Mouse (Mus musculus): ENCODE data around the gene Sat2. TPM values are rescaled to one million over a fixed set of nuclear protein-coding genes. Genes with fewer than 3 reads are reported as not detected.
A peak's percentile ranks its signal among the peaks of the same experiment; 100 is the strongest.

Gene Sat2
- polyA plus RNA-seq, 1 experiment: 3.8 TPM

GRCm38 (mm10) chr11:69601768-69602167, 20.1 kb upstream of the Sat2 start:
- TF ChIP-seq MAX (IDR thresholded peaks at IDR 0.05) (no peak), CEBPB (IDR thresholded peaks at IDR 0.05; ENCODE audit: low read depth) (no peak), MYOG (IDR thresholded peaks at IDR 0.05; ENCODE audit: control insufficient read depth, extremely low read depth, insufficient read length) (no peak), FOSL1 (IDR thresholded peaks at IDR 0.05; ENCODE audit: insufficient read depth, low read length, poor library complexity, severe bottlenecking) (no peak), MYOD1 (IDR thresholded peaks at IDR 0.05; ENCODE audit: control insufficient read depth, insufficient read length, low read depth) (no peak), CTCF (IDR thresholded peaks at IDR 0.05; ENCODE audit: control insufficient read depth, insufficient read depth, insufficient read length) (no peak)
- H3K79me3 ChIP-seq (ENCODE audit: low read depth): no peaks in the 10 kb centered on the region
- H3K27me3 ChIP-seq (ENCODE audit: control insufficient read depth, insufficient read depth, insufficient read length): peaks cover 25% of the 10 kb centered on the region
- H3K36me3 ChIP-seq (ENCODE audit: control insufficient read depth, insufficient read depth): no peaks in the 10 kb centered on the region
- no peak overlapping the region for H3K4me3 ChIP-seq (ENCODE audit: insufficient read depth, poor library complexity, severe bottlenecking)
- H3ac ChIP-seq (ENCODE audit: control insufficient read depth, insufficient read length, low read depth): no peak overlapping the region
- H3K79me2 ChIP-seq (ENCODE audit: control insufficient read depth, insufficient read depth): no peaks in the 10 kb centered on the region

- no peaks in the 10 kb centered on the region for H3K36me3 ChIP-seq (ENCODE audit: control insufficient read depth, insufficient read depth)
- no peak overlapping the region for H3ac ChIP-seq (ENCODE audit: control insufficient read depth, insufficient read length, low read depth)
- H3K79me2 ChIP-seq (ENCODE audit: control insufficient read depth, insufficient read depth): no peaks in the 10 kb centered on the region
- H3K27me3 ChIP-seq (ENCODE audit: control insufficient read depth, insufficient read depth, insufficient read length): peaks cover 25% of the 10 kb centered on the region
- TF ChIP-seq FOSL1 (IDR thresholded peaks at IDR 0.05; ENCODE audit: insufficient read depth, low read length, poor library complexity, severe bottlenecking) (no peak), CEBPB (IDR thresholded peaks at IDR 0.05; ENCODE audit: low read depth) (no peak), MYOG (IDR thresholded peaks at IDR 0.05; ENCODE audit: control insufficient read depth, extremely low read depth, insufficient read length) (no peak), CTCF (IDR thresholded peaks at IDR 0.05; ENCODE audit: control insufficient read depth, insufficient read depth, insufficient read length) (no peak), MYOD1 (IDR thresholded peaks at IDR 0.05; ENCODE audit: control insufficient read depth, insufficient read length, low read depth) (no peak), MAX (IDR thresholded peaks at IDR 0.05) (no peak), USF1 (IDR thresholded peaks at IDR 0.05; ENCODE audit: low read depth) (no peak)
- no peaks in the 10 kb centered on the region for H3K79me3 ChIP-seq (ENCODE audit: low read depth)
- no peak overlapping the region for H3K4me3 ChIP-seq (ENCODE audit: insufficient read depth, poor library complexity, severe bottlenecking)
These were observed 18.3 kb upstream of the Sat2 start for GRCm38 (mm10) chr11:69603516-69603915.

GRCm38 (mm10) chr11:69604347-69604746, 17.5 kb upstream of the Sat2 start:
- Histone ChIP-seq H3K79me3 (ENCODE audit: low read depth) (no peaks in the 10 kb centered on the region), H3K4me3 (ENCODE audit: insufficient read depth, poor library complexity, severe bottlenecking) (no peak overlapping the region), H3ac (ENCODE audit: control insufficient read depth, insufficient read length, low read depth) (no peak overlapping the region), H3K36me3 (ENCODE audit: control insufficient read depth, insufficient read depth) (no peaks in the 10 kb centered on the region), H3K27me3 (ENCODE audit: control insufficient read depth, insufficient read depth, insufficient read length) (peaks cover 25% of the 10 kb centered on the region), H3K79me2 (ENCODE audit: control insufficient read depth, insufficient read depth) (no peaks in the 10 kb centered on the region)
- TF ChIP-seq USF1 (IDR thresholded peaks at IDR 0.05; ENCODE audit: low read depth) (no peak), MYOD1 (IDR thresholded peaks at IDR 0.05; ENCODE audit: control insufficient read depth, insufficient read length, low read depth) (no peak), MAX (IDR thresholded peaks at IDR 0.05) (no peak), CEBPB (IDR thresholded peaks at IDR 0.05; ENCODE audit: low read depth) (no peak), MYOG (IDR thresholded peaks at IDR 0.05; ENCODE audit: control insufficient read depth, extremely low read depth, insufficient read length) (no peak), FOSL1 (IDR thresholded peaks at IDR 0.05; ENCODE audit: insufficient read depth, low read length, poor library complexity, severe bottlenecking) (no peak), CTCF (IDR thresholded peaks at IDR 0.05; ENCODE audit: control insufficient read depth, insufficient read depth, insufficient read length) (no peak)

GRCm38 (mm10) chr11:69604795-69605664, 16.8 kb upstream of the Sat2 start:
- Histone ChIP-seq H3K36me3 (ENCODE audit: control insufficient read depth, insufficient read depth) (no peaks in the 10 kb centered on the region), H3ac (ENCODE audit: control insufficient read depth, insufficient read length, low read depth) (peak overlapping the region; percentile 63), H3K27me3 (ENCODE audit: control insufficient read depth, insufficient read depth, insufficient read length) (peaks cover 25% of the 10 kb centered on the region), H3K4me3 (ENCODE audit: insufficient read depth, poor library complexity, severe bottlenecking) (no peak overlapping the region), H3K79me2 (ENCODE audit: control insufficient read depth, insufficient read depth) (no peaks in the 10 kb centered on the region), H3K79me3 (ENCODE audit: low read depth) (no peaks in the 10 kb centered on the region)
- TF ChIP-seq CEBPB (IDR thresholded peaks at IDR 0.05; ENCODE audit: low read depth): no peak
- no peak for TF ChIP-seq MAX (IDR thresholded peaks at IDR 0.05)

- no peak within 1 kb of the TSS for H3K4me3 ChIP-seq (ENCODE audit: insufficient read depth, poor library complexity, severe bottlenecking)
- TF ChIP-seq CEBPB (IDR thresholded peaks at IDR 0.05; ENCODE audit: low read depth) (no peak), FOSL1 (IDR thresholded peaks at IDR 0.05; ENCODE audit: insufficient read depth, low read length, poor library complexity, severe bottlenecking) (no peak), MYOD1 (IDR thresholded peaks at IDR 0.05; ENCODE audit: control insufficient read depth, insufficient read length, low read depth) (no peak), USF1 (IDR thresholded peaks at IDR 0.05; ENCODE audit: low read depth) (no peak), MYOG (IDR thresholded peaks at IDR 0.05; ENCODE audit: control insufficient read depth, extremely low read depth, insufficient read length) (no peak), MAX (IDR thresholded peaks at IDR 0.05) (no peak), CTCF (IDR thresholded peaks at IDR 0.05; ENCODE audit: control insufficient read depth, insufficient read depth, insufficient read length) (no peak)
- peak within 1 kb of the TSS; percentile 63 for H3ac ChIP-seq (ENCODE audit: control insufficient read depth, insufficient read length, low read depth)
- H3K36me3 ChIP-seq (ENCODE audit: control insufficient read depth, insufficient read depth): no peaks in the 10 kb centered on the region
- H3K79me3 ChIP-seq (ENCODE audit: low read depth): no peaks in the 10 kb centered on the region
- no peaks in the 10 kb centered on the region for H3K79me2 ChIP-seq (ENCODE audit: control insufficient read depth, insufficient read depth)
- peaks cover 25% of the 10 kb centered on the region for H3K27me3 ChIP-seq (ENCODE audit: control insufficient read depth, insufficient read depth, insufficient read length)
These were observed 15.9 kb upstream of the Sat2 start, which contains the start of gene Atp1b2 for GRCm38 (mm10) chr11:69605726-69606490. Gene Atp1b2, minus strand, starts transcription at chr11:69605942.
